Mouse (Mus musculus) G1E (cell line): ENCODE data around the gene Tnp2. TPM values are rescaled to one million over a fixed set of nuclear protein-coding genes. Genes with fewer than 3 reads are reported as not detected.

Source experiments
- ATAC-seq: 2 replicates; pipeline ENCODE4 v1.8.0; 2016; ENCODE audit warnings: mild to moderate bottlenecking; ENCODE audit not compliant: insufficient number of reproducible peaks, poor library complexity, low FRiP score, severe bottlenecking; ENCODE audit errors: extremely low read depth
- DNase-seq: peaks from one replicate; pipeline ENCODE4 v3.0.0; 2012; ENCODE audit warnings: low spot score
- H3K27me3 ChIP-seq: 2 replicates; pipeline ENCODE4 v1.6.1; 2012; ENCODE audit warnings: mild to moderate bottlenecking, low read length, inconsistent platforms; ENCODE audit not compliant: insufficient read depth
- H3K36me3 ChIP-seq: replicated peaks from 2 replicates; pipeline ENCODE3; 2012; ENCODE audit warnings: mild to moderate bottlenecking, inconsistent platforms
- H3K4me1 ChIP-seq: 2 replicates; pipeline ENCODE4 v1.6.1; 2012; ENCODE audit warnings: low read depth, low read length, inconsistent platforms, mixed read lengths; ENCODE audit not compliant: insufficient read depth
- H3K4me3 ChIP-seq: 2 replicates; pipeline ENCODE4 v1.5.1; 2012; ENCODE audit warnings: low read depth, mild to moderate bottlenecking, inconsistent platforms, low read length, moderate library complexity, mixed read lengths
- H3K9me3 ChIP-seq: replicated peaks from 2 replicates; pipeline ENCODE4 v1.6.1; 2012; ENCODE audit warnings: inconsistent platforms
- CTCF ChIP-seq: IDR thresholded peaks from 2 replicates; pipeline ENCODE4 v1.5.1; 2012; ENCODE audit warnings: low read depth, low read length, inconsistent platforms, mixed read lengths
- GATA1 ChIP-seq: IDR thresholded peaks from 2 replicates; pipeline ENCODE4 v1.6.1; 2012; ENCODE audit warnings: borderline replicate concordance, low read length, inconsistent platforms, mixed read lengths
- GATA2 ChIP-seq: IDR thresholded peaks from 2 replicates; pipeline ENCODE4 v1.6.1; 2012; ENCODE audit warnings: low read depth, low read length, inconsistent platforms, borderline replicate concordance
- POLR2AphosphoS5 ChIP-seq: IDR thresholded peaks from 2 replicates; pipeline ENCODE4 v1.6.1; 2012; ENCODE audit warnings: low read depth, low read length, inconsistent platforms; ENCODE audit not compliant: insufficient replicate concordance
- TAL1 ChIP-seq: conservative IDR thresholded peaks from 2 replicates; pipeline ENCODE4 v1.6.1; 2012; ENCODE audit warnings: low read depth, low read length, inconsistent platforms, mixed read lengths
- polyA plus RNA-seq: library from polyadenylated mRNA; stranded (reverse); fragments of >175 nt; gene quantifications from 2 replicates; pipeline ENCODE4 v1.2.3, GENCODE M21; 2012
- total RNA-seq, 2 experiments: library from RNA; stranded (forward) in 1 of 2; stranded (reverse) in 1 of 2; fragments of 200-1000 nt in 1 of 2; fragments of >200 nt in 1 of 2; fragmentation: Nextera tagmentation in 1 of 2; gene quantifications; 2 replicates each; pipeline ENCODE4 v1.2.3; 2014 to 2017

Gene Tnp2
- total RNA-seq (2014; fragmentation: Nextera tagmentation) (not detected in 2 replicates), total RNA-seq (2017) (not detected in 2 replicates), polyA plus RNA-seq (not detected in 2 replicates)

GRCm38 (mm10) chr16:10788271-10788670 is at the start of gene Tnp2:
Gene Tnp2 (minus strand): TSS chr16:10788660.
- ATAC-seq, result no peak
- DNase-seq, result no peak

GRCm38 (mm10) chr16:10837903-10838302 is 49.4 kb upstream of the Tnp2 start:
- Histone ChIP-seq H3K36me3 (peaks cover 54% of the 10 kb centered on the region), H3K27me3 (no peaks in the 10 kb centered on the region), H3K9me3 (no peaks in the 10 kb centered on the region), H3K4me3 (peak overlapping the region; percentile 10; the same call in 1 of the 2 replicates), H3K4me1 (peaks cover 59% of the 10 kb centered on the region)
- TF ChIP-seq POLR2AphosphoS5 (no peak), GATA2 (no peak), GATA1 (no peak), TAL1 (no peak), CTCF (no peak)
- ATAC-seq (no peak), DNase-seq (no peak)

More at GRCm38 (mm10) chr16:10788271-10788670, at the start of gene Tnp2:
- Histone ChIP-seq H3K4me1 (peaks cover 61% of the 10 kb centered on the region), H3K4me3 (peak within 1 kb of the TSS; percentile 11; the same call in 1 of the 2 replicates), H3K9me3 (peaks cover 7% of the 10 kb centered on the region), H3K27me3 (peaks cover 34% of the 10 kb centered on the region), H3K36me3 (peaks cover 14% of the 10 kb centered on the region)
- no peak for TF ChIP-seq GATA2
- no peak for TF ChIP-seq POLR2AphosphoS5
- TF ChIP-seq TAL1, result no peak

- no peaks in the 10 kb centered on the region for H3K9me3 ChIP-seq
- no peaks in the 10 kb centered on the region for H3K27me3 ChIP-seq
- ATAC-seq, result no peak
- H3K36me3 ChIP-seq, result peaks cover 49% of the 10 kb centered on the region
- peaks cover 53% of the 10 kb centered on the region for H3K4me1 ChIP-seq
- no peak for TF ChIP-seq POLR2AphosphoS5
- no peak for TF ChIP-seq TAL1
- no peak for TF ChIP-seq CTCF
- TF ChIP-seq GATA2, result no peak
- no peak for TF ChIP-seq GATA1
- no peak overlapping the region for H3K4me3 ChIP-seq
- DNase-seq, result no peak
Observed at GRCm38 (mm10) chr16:10837250-10837649, 48.8 kb upstream of the Tnp2 start.

- peaks cover 50% of the 10 kb centered on the region for H3K4me1 ChIP-seq
- no peak overlapping the region; the same call in 1 of the 2 replicates for H3K4me3 ChIP-seq
- no peak for DNase-seq
- H3K36me3 ChIP-seq, result peaks cover 45% of the 10 kb centered on the region
- TF ChIP-seq POLR2AphosphoS5, result no peak
- TF ChIP-seq CTCF, result no peak
- no peak for TF ChIP-seq GATA1
- no peak for TF ChIP-seq TAL1
- TF ChIP-seq GATA2, result no peak
- no peaks in the 10 kb centered on the region for H3K9me3 ChIP-seq
- no peaks in the 10 kb centered on the region for H3K27me3 ChIP-seq
- ATAC-seq, result no peak
Observed at GRCm38 (mm10) chr16:10836388-10836787, 47.9 kb upstream of the Tnp2 start.

- TF ChIP-seq CTCF (no peak), POLR2AphosphoS5 (no peak), TAL1 (no peak), GATA1 (no peak), GATA2 (no peak)
- DNase-seq (peak; percentile 100), ATAC-seq (peak; percentile 80)
Observed at GRCm38 (mm10) chr16:10834911-10835587, 46.6 kb upstream of the Tnp2 start, which contains the start of gene Rmi2. Gene Rmi2 (plus strand): TSS chr16:10835059.

GRCm38 (mm10) chr16:10834542-10834910 is 46.1 kb upstream of the Tnp2 start:
- no peak for ATAC-seq
- peak overlapping the region; percentile 92 for H3K4me3 ChIP-seq

More at GRCm38 (mm10) chr16:10834911-10835587, 46.6 kb upstream of the Tnp2 start, which contains the start of gene Rmi2:
- 0 out of 2 replicates have a peak, but pooled peaks cover 2% of the 10 kb centered on the region for H3K9me3 ChIP-seq
- H3K27me3 ChIP-seq, result no peaks in the 10 kb centered on the region
- peak within 1 kb of the TSS; percentile 92 for H3K4me3 ChIP-seq
- peaks cover 32% of the 10 kb centered on the region for H3K36me3 ChIP-seq
- H3K4me1 ChIP-seq, result peaks cover 50% of the 10 kb centered on the region

More at GRCm38 (mm10) chr16:10834542-10834910, 46.1 kb upstream of the Tnp2 start:
- 0 out of 2 replicates have a peak, but pooled peaks cover 2% of the 10 kb centered on the region for H3K9me3 ChIP-seq
- H3K36me3 ChIP-seq, result peaks cover 27% of the 10 kb centered on the region
- no peak for TF ChIP-seq GATA1
- TF ChIP-seq POLR2AphosphoS5, result no peak
- no peak for TF ChIP-seq GATA2
- TF ChIP-seq CTCF, result no peak
- TF ChIP-seq TAL1, result no peak
- no peaks in the 10 kb centered on the region for H3K27me3 ChIP-seq
- peak; percentile 19 for DNase-seq
- H3K4me1 ChIP-seq, result peaks cover 50% of the 10 kb centered on the region
